Mouse (Mus musculus): ENCODE measurements around the gene Sh2d1b2. TPM values are rescaled to one million over a fixed set of nuclear protein-coding genes. Genes with fewer than 3 reads are reported as not detected.
"Not testable (repeated sequence)": the region's sequence is repeated elsewhere in the genome, so short reads cannot be mapped to it uniquely, and the experiment has no call there.

The Sh2d1b2 gene
- total RNA-seq (2021) = not detected

DNA sequence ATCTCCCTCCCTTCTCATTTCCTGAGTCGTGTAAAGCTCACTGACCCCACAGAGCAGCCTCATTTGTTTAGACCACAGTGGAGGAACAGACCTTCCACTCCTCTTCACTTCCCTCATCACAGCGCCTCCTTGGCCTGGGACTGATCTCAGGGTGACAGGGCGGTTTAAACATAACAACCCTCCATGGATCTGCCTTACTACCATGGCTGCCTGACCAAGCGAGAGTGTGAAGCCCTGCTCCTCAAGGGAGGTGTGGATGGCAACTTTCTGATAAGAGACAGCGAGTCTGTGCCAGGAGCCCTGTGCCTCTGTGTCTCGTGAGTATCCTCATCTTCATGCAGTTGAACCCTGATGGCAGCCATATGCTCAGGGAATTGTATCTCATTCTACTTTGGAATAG lies at the start of gene Sh2d1b2:
Sh2d1b2 (plus strand) TSS at position 62 of the 400 bp plus-strand sequence.
- not testable (repeated sequence) for DNase-seq

DNA sequence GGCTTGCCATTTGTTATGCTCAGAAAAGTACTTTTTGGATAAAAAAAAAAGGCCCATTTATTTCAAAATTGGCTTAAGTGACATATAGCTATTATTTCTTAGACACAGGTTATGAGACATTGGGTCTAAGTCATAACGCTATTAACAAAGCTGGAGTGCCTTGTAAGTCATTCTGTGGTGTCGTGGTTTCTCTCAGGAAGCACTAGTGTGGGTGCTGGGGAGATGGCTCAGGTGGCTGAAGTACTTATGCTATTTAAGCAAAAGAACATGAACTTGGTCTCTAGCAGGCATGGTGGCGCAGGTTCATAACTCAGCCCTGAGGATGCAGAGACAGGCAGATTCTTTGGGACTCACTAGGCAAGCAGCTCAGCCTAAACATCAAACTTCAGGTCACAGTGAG lies 47.4 kb upstream of the Sh2d1b2 start:
- no peak for DNase-seq

DNA sequence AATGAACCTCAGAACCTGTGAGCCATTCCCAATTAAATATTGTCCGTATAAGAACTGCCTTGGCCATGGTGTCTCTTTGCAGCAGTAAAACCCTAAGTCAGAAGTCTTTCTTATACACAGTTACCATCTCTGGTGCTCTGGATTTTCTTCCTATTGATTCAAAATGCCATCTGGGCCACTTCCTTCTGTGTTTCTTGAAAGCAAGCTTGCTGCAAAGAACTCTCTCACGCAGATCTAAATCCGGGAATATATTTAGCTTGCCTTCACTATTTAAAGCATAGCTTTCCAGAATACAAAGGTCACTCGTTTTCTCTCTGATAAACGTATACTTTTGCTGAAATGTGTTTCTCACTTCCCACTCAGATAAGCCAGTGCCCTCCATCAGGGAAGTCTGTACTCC lies 46.0 kb upstream of the Sh2d1b2 start:
- DNase-seq = no peak

DNA sequence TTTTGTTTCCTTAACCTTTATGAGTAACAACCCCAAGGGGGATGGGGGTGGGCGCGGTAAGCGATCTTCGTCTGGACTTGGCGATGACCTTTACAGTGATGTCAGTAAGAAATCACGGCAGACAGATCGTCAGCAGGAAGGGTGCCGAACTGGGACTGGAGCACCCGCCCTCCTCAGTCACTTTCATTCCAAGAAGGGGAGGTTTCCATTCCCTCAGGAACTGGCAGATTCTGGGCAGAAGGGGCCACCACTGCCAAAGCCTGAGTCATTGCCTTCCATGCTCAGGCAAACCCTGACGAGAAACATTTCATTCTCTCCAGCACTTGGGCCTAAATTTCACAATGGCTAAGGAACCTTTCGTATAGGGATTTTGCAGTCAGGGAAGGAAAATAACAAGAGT lies 43.9 kb upstream of the Sh2d1b2 start:
- no peak for DNase-seq

DNA sequence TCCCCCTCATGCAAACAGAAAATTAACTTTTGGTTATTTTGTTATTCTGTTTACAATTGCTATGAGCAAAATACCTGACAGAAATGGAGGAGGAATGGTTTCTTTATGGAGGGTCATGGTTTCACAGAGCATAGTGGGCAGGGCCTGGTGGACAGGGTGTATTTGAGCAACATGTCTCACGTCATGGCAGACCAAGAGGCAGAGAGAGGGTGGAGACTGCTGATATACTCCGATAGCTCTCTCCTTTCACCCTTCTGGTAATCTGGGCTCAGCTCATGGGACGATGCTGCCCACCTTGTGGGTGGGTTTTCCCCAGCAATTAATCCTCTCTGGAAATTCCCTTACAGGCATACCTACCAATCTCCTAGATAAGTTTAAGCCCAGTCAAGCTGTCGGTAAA lies 42.3 kb upstream of the Sh2d1b2 start:
- DNase-seq = no peak

DNA sequence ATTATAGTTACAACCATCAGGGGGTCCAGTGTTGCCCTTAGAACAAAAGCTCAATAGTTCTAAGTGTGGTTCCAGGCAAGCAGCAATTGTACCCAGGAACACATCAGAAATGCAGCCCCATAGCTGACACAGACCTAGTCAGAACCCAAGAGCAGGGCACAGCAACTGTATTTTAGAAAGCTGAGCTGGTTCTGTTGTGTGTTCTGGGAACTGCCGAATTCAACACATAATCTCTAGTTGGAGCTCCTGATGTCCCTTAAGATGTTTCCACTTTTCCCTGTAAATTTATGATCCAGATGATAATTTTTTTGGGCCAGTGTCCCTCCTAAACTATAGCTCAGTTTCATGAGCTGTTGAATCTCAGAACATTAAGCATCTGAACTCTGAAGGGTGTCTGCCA lies 40.6 kb upstream of the Sh2d1b2 start:
- no peak for DNase-seq

DNA sequence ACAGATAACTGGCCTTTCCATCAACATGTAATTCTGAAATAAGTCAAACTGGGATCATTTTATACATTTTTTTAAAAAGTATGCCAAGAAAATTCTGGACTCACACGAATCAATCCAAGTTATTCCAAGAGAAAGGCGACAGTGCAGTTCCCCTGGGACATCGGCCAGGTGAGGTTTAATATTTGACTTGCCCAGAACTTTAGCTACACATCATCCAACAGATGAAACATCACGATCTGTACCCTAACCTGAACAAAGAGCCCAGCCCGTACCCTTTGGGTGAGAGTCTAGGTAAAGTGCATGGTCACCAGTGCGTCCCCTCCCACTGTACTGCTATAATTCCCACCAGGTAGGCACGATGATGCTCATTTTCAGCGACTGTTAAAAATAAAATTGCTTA lies 36.3 kb upstream of the Sh2d1b2 start:
- DNase-seq = no peak

DNA sequence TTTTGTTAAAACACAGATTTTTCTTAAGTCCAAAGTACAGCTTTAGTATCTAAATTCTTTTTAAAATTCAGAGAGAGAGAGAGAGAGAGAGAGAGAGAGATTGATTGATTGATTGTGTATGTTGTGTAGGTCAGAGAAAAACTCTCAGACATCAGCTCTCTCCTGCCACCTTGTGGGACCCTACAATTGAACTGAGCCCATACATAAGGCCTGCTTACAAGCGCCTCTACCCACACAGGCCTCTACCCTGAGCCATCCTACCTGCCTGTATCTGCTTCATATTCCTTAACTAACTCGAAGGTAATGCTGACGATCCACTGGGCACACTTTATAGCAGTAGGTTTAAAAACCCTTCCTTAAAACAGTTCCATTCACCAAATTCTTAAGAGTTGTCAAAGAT lies 32.2 kb upstream of the Sh2d1b2 start:
- DNase-seq = no peak

DNA sequence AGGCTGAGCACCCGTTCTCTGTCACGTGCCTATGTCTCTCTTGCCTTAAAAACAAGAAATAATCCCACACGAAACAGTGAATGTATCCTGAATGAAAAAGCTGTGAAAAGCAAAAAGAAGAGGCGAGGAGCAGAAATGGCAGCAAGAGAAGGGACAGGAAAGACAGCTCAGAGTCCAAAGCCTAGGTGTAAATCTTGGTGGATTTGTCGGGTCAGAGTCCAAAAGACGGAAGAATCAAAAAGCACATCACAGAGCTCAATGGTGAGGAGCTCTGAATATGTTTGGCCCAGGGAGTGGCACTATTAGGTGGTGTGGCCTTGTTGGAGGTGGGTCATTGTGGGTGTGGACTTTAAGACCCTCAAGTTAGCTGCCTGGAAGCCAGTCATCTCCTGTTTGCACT lies 26.2 kb upstream of the Sh2d1b2 start:
- no peak for DNase-seq

DNA sequence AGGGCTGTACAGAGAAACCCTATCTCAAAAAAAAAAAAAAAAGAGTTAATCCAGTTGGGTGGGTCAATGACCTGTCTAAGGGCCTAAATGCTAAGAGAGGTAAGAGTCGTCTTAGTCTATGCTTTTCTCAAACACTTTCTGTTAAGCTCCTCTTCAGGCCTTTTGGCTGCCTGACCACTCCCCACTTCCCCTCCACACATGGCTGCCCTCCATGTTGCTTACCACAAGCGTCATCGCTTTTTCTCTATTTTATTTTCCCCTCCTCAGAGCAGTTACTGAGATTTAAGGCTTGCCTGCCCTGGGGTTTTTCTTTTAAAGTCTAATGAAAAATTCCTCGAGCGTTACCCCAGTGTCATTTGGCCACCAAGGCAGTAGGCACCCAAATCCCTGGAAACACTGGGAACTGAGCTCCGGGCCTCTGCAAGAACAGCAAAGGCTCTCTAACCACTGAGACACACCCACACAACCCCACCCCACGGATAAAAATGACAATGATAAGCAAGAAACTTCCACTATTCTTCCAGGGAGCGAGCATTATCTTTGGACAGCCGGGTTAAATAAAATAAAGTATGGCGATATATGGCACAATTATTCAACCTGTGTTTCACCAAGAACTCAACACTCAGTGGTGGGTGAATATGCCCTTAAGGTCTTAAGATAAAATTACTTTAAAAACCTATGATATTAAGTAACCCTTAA lies 19.2 kb upstream of the Sh2d1b2 start:
- no peak for DNase-seq

DNA sequence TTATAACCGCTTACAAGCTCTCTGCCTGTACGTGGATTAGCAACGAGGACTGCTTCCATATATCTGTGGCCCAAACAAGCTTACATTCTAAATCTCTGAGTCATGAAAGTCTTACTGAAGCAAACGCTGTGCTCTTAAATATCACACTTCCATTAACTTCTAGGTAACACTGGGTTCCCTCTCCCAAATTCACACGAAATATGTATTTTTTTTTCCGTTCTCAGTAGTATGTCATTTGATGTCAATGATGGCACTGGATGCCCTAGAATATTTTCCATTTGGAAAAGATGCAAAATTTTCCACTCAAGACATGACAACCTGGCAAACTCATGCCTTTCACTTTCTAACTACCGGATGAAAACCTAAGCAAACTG lies 18.2 kb upstream of the Sh2d1b2 start:
- no peak for DNase-seq

DNA sequence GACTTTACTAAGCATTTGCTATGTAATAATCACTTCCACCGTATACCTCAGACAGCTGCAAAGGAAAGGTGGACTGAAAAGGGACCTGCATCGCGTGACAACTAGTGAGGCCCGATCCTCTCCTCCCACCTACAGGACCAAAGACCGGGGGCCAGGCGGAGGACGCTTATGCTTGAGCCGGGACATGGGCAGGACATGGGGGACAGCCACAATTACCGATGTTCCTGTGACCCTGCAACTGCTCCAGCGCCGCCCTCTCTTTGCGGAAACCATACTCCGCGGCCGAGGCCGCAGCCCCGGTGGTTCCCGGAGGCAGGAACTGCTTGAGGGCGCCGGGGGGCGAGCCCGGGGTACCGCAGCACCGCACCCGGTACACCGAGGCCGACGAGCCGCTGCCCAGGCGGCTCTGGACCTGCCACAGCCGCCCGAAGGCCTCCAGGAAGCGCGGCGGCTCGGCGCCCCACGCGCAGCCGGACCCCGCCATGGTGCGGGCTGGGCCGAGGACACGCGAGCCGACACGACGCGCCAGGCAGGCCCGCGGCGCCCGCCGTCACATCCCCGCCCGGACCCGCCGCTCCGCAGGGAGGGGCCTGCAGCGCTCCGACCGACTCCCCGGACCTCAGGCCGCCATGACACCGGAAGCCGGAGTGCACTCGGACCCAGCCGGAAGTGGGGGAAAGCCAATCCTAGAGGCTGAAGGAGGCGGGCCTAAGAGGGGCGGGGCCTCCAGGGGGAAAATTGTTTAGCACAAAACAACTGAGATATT lies 17.6 kb upstream of the Sh2d1b2 start, which contains the start of gene Uhmk1:
Uhmk1 (minus strand) TSS at position 641 of the 766 bp plus-strand sequence.
- peak; percentile 88 for DNase-seq

DNA sequence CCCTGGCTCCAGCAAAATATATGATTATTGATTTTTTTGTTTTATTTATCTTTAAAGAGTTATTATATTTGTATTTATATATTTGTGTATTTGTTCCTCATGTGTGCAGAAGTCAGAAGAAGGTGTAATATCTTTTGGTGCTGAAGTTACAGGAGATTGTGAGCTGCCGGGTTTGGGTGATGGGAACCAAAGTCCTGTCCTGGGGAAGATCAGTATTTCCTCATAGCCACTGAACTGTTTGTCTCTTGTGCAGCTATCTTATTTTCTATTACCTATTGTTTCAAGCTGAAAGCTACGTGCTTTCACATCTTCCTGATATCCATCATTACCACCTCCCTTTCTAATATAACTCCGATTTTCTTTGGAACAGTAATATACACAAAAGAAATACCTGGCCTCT lies 17.0 kb upstream of the Sh2d1b2 start:
- DNase-seq = no peak

DNA sequence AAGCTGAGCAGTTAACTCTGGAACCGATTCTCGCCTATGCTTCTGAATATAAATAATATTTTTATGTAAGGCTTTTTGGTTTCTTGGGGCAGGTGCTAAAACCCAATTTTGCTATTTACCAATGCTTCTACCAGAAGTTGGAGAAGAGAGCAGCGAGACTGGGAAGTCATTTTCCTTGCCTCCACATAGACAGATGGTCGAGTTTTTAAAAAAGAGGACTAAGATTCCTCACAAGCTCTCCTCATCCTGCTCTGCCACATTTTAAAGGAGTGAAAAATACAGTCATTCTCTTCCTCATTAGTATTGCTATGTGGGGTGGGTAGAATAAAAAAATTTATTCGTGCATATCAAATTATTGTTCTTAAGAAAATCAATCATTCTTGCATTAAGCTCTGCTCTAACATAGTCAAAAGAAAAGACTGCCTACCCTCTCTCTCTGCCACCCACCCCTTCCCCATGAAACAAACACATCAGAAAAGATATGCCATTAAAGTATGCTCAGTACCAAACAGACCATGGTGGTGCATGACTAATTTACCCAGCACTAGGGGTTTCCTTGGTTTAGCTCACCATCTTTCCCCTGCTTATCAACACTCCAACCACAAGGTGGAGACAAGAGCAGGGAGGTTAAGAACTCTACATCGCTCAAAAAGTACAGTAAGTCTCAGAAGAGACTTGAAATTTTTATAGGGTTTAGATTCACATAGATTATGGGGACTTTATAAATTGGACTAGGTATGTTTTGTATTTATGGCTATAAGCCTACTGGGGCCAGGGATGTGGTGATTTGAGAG lies 14.3 kb upstream of the Sh2d1b2 start:
- DNase-seq = no peak

DNA sequence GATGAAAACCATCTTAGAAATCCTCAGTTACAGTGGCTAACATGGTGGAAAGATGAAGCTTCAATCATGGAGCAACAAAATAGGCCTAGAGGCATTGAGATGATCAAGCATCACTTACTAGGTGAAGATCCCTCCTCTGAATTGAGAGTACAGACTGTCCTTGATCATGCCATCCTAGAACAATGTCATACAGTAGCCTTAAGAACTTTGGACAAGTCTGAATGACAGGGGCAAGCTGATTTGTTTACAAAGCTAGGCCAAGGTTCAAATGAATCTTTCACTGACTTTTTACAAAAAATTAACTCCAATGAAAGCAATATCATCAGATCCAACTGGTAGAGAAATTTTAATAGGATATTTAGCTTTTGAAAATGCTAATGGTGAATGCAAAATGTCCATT lies 12.2 kb upstream of the Sh2d1b2 start:
- DNase-seq = no peak

DNA sequence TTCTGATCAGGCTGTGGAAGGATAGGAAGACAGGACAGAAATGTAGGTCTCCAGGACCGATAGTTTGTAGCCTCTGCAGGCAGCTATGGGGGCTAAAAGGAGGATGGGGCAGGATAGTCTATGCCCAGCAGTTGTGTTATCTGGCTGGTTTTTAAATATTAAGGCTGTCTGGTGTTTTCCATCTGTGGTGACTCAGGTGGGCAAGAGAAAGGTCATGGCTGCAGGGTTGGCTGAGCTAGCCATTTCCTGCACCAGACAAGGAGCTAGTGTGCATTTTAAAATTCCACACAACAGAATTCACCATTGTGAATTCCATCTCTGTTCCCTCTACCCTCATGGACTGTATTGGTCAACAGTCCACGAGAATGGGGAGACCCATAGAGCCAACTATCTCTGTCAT lies 9.3 kb upstream of the Sh2d1b2 start:
- no peak for DNase-seq

DNA sequence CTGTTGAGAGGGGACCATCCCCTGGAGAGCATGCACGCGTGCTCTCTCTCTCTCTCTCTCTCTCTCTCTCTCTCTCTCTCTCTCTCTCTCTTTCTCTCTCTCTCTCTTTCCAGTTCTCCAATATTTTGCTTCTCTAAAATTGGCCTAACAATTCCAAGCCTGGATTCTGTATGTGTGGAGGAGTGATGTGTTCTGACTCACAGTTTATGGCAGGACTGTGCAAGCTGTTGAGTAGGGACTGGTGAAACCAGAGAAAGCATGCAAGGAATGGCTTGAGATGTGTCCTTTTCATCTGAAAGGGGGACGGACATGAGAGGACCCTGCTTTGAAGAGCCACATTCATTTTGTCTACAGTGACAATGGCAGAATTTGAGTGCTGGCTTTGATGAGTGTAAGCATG lies 12.5 kb downstream of the Sh2d1b2 start:
- no peak for DNase-seq

DNA sequence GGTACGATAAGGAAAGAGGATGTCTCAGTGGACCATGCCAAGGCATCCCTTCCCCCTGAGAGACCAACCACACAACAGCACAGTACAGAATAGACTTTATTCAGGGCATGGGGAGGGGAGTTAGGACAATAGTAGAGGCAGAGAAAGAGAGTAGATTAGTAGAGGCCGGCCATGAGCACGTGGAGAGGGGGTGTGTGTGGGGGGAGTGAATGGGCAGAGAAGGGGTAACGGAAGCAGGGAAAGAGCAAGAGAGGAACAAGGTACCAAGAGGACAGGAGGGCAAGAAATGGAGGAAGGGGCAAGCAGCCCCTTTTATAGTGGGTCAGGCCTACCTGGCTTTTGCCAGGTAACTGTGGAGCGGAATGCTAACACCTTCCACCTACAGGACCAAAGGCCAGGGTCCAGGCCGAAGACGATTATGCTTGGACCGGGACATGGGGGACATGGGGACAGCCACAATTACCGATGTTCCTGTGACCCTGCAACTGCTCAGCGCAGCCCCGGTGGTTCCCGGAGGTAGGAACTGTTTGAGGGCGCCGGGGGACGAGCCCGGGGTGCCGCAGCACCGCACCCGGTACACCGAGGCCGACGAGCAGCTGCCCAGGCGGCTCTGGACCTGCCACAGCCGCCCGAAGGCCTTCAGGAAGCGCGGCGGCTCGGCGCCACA lies 22.5 kb downstream of the Sh2d1b2 start:
- DNase-seq = peak in 1 of 2 experiments; percentile 4

DNA sequence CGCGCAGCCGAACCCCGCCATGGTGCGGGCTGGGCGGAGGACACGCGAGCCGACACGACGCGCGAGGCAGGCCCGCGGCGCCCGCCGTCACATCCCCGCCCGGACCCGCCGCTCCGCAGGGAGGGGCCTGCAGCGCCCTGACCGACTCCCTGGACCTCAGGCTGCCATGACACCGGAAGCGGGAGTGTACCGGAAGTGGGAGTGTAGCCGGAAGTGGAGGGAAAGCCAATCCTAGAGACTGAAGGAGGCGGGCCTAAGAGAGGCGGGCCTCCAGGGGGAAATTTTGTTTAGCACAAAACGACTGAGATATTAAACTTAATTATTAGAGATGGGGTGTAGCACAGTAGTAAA lies 23.0 kb downstream of the Sh2d1b2 start:
- DNase-seq = peak; percentile 86

DNA sequence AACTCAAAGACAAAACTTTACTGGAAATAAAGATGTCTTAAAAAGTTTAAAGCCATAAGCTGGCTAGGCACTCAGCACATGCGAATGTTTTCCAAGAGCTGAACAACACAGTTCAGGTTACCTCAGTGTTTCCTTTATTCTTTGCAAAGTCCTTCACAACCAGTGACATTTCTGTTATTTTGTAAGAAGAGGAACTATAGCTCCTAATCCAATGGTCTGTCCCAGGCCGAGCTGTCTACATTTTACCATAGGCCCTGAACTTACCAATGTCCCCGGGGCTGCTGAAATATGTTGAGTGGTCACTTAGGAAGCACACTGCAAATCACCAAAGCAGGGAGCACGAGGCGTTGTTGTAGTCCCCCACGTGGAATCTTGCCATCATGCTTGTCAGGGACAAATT lies 37.7 kb downstream of the Sh2d1b2 start:
- no peak for DNase-seq

DNA sequence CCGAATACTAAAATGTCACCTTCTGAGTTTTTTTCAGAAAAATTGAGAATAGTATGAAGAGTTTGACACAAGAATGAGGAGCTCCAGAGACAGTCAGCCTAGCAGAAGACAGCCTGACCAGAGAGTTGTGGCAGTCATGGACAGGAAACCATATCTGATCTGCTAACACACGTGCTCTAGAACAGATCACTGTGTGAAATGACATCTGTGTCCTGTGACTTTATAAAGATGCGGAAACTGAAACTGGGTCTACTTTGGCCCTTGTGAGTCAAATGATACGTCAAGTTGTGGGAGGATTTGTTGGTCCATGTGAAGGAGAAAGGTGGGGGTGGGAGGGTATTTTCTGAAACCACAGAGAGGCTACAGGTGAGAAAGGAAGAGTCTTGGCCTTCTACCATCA lies 38.1 kb downstream of the Sh2d1b2 start:
- DNase-seq = no peak

DNA sequence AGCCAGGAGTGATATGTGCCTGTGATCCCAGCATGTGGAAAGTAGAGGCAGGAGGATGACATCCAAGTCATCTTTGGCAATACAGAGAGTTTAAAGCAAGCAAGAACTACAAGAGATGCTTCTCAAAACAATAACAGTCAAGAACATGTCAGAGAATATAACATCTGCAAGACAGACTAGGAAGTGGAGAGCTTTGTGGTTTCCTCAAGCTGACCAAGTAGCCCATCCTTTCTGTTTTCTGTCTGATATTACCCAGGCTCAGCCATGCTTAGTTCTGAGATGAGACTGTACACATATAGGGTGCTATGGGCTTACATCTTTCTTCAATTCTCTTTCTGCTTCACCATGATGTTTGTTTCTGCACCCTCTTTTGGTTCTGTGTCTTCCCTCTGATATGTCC lies 40.7 kb downstream of the Sh2d1b2 start:
- no peak for DNase-seq

DNA sequence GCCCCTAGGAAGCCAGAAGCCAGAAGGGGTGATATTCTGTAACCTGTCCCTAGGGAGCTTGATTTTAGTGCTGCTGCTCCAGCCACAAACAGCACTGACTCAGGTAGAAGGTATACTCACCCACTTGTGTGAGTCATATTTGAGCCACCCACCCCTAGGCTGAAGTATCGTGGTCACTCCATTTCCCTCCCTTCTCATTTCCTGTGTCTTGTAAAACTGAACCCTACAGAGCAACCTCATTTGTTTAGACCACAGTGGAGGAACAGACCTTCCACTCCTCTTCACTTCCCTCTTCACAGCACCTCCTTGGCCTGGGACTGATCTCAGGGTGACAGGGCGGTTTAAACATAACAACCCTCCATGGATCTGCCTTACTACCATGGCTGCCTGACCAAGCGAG lies 44.5 kb downstream of the Sh2d1b2 start, which contains the start of gene Sh2d1b1:
Sh2d1b1 (plus strand) TSS at position 305 of the 400 bp plus-strand sequence.
- no peak for DNase-seq

Data from layer of hippocampus, postnatal 36 days (tissue).